Mouse (Mus musculus) right cerebral cortex, postnatal 4 days (tissue): ENCODE measurements around the gene Aldh18a1.
"Not testable (repeated sequence)": the region's sequence is repeated elsewhere in the genome, so short reads cannot be mapped to it uniquely, and the experiment has no call there.

Experiments
- DNase-seq: peaks from one replicate; pipeline ENCODE4 v3.0.0-alpha.2; 2022

The Aldh18a1 gene

DNA sequence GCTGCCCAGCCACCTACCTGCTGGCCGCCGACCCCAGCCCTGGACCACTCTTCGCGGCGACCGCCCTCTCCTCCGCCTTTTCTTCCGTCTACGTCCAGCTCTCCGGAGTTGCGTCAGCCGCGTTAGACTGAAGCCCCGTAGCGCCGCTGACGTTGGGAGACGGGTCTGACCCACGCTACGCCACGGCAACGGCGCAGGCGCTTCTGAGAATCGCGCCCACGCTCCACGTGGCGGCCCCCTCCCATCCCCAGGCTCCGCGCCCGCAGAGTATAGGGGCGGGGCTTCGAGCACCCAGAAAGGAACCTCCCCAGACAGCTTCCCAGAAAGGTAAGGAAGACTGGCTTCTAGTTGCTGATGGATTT is at the start of gene Aldh18a1:
Gene Aldh18a1, minus strand, starts transcription at position 171 of the 362 bp plus-strand sequence.
- DNase-seq: peak; percentile 97

DNA sequence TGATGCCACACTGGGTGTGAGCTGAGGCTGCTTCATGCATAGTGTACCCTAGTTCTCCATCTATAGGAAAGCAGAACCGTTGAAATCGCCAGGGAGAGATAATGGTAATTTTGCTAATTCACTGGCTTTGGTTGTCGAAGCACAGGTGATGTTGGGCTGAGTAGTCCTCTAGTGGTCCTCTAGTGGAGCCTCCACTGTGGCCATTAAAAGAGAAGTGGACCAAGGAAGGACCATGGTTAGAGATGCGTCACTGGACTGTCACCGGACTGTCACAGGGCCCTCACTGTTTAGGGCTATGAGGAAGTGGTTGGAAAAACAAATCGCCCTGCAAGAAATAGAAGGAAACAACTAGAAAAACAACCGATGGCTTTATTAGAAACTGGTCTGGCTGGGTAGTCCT is 49.3 kb upstream of the Aldh18a1 start:
- no peak for DNase-seq

DNA sequence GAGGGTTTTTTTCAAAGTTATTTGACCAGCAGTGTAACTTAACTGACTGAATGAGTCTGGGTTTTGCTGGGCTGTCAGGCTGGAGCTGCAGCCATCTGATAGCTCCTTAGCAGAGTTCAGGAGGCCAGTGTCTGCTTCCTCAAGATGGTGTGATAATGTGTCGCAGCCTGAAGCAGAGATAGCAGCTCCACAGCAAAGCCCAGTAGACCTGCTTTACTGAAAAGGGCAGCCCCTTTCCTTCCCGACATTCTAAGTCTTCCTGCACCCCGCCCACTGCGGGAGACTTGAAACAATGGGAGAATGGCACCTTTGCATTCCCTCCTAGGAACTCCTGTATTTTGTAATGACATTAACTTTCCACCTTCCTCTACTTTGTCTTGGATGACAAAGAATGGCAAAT is 48.8 kb upstream of the Aldh18a1 start:
- no peak for DNase-seq

DNA sequence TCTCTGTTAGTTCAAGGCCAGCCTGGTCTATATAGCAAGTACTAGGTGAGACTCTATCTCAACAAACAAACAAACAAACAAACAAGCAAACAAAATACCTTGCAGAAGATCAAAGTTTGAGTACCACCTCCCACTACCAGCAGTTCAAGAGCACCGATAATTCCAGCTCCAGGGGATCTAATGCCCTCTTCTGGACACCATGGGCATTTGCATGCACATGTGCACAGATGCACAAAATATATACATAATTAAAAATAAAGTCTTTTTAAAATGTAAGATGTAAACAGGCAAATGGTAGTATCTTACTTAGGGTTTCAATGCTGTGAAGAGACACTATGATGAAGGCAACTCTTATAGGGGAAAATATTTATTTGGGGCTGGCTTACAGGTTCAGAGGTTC is 44.9 kb upstream of the Aldh18a1 start:
- no peak for DNase-seq

DNA sequence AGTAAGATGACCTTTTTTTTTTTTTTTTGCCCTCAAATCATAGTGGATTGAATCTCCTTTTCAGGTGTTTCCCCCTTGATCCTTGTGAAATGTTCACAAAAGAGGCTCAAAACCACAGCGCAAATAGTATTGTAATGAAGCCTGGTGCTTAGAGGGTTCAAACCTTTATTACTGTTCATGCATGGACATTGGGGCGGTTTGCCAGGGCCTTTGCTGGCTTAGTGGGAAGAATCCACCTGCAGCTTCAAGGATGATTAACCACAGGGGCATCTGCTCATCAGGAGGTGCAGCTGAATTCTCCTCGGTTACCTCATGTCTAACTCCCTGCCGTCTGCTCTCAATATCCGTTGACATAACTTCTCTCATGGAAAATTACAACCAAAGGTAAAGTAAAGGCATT is 44.4 kb upstream of the Aldh18a1 start:
- no peak for DNase-seq

DNA sequence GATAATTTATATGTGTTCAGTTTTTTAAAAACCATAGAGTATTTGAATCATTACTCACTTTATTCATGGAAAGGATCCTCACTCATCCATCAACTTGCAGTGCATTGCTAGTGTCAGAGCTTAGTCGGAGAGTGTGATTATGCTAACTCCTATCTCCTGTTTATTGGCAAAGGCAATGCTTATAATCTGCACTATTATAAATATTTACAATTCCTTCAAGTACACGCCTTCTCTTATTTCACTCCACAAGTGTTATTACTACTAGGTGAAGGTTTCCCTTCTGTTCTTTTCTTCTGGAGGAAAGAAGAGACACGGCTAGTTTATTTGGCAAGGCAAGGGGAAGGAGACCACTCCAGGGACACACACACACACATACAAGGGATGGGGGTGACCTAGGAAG is 43.9 kb upstream of the Aldh18a1 start:
- DNase-seq: no peak

DNA sequence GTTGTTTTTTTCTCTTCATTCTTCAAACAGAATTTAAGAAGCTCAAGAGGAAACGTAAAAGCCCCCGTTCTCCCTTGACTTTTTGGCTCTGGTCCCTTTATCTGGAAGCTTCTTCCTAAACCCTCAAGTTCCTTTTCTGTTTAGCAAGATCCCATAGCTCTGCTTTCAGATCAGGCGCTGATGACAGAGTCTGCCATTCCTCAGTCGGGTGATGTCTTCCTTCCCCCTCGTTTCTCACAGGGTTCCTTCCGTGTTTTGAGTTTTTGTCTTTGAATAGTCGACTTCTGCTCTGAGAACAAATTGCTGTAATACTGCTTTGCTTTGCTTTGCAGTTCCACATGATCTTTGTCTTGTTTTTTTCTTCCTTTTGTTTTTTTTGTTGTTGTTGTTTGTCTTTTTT is 42.3 kb upstream of the Aldh18a1 start:
- DNase-seq: no peak

DNA sequence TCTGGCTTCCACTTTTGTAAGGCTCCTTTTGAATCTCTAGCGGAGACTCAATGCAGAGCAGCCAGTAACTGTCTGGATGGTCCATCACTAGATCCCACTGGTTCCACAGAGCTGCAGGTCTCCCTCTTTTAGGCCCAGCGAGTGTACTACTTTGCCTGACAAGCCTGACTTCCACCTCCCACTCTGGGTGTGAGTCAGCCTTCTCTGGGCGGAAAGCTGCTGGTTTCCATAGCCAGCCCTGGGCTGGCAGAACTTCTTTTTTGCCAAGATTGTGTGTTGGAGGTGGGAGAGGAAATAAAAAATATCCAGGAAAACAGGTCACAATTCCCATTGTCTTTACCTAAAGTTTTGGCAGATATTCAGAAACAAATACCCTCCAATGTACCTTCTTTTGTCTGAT is 41.8 kb upstream of the Aldh18a1 start:
- DNase-seq: no peak

DNA sequence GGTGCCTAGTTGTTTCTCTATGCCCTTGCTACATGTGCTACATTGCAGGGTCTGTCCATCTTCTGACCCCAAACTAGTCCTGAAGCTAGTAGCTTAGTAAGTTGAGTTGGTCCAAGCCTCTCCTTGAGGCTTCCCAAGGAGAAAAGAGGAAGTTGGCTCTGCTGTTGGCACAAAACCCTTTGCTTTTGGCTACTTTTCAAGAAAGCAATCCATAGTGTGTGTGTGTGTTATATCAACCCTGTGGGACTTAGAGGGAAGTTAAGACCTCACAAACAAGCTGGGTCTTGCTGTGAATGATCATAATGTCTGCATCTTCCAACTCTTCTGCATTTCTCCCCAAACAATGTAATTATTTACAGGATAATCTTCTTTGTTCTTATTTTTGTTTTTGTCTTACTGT is 40.7 kb upstream of the Aldh18a1 start:
- DNase-seq: no peak

DNA sequence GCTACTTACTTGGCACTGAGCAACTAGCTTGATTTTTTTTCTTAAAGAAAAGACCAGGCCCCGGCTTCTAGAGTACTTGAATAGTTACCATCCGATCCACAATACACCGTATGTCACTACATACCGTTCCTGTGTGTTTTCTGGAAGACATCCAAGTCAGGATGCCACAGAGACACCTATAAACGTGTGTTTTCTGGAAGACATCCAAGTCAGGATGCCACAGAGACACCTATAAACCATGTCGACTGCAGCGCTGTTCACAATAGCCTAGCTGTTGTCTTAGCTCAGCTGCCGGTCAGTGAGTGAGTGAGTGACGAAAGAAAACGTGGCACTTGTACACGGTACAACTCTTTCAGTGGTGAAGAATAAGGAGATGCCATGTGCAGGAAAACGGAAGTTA is 37.7 kb upstream of the Aldh18a1 start:
- no peak for DNase-seq

DNA sequence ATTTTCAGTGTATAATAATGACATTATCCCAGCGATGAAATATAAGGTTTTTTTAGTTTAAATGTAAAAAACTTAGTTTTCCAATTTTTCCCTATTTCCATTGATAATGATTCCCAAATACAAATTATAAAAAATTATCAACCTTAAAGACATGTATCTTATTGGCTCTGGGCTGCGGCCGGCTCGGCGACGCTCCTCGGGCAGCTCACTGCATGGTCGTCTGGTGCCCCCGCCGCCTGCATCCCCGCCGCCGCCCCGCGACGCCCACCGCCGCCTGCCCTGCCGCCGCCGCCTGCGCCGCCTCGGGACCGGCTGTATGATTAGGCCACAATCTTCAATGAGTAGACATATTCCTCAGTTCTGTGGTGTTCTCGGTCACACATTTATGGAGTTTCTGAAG is 33.4 kb upstream of the Aldh18a1 start:
- DNase-seq: not testable (repeated sequence)

DNA sequence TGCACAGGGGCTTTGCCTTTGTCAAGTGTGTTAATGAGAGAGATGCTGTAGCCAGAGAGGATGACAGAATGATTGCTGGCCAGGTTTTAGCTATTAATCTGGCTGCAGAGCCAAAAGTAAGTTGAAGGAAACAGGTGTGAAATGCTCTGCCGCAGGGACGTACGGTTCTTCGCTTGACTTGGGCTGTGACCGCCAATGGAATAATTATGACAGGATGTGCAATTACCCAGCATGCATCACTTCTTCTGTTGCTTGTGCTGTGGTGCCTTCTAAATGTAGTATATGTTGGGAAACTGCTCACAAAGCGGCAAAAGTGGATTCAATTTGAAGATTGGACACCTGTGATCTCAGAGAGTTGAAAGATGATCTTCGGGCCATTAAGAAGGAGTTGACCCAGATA is 27.8 kb upstream of the Aldh18a1 start:
- no peak for DNase-seq

DNA sequence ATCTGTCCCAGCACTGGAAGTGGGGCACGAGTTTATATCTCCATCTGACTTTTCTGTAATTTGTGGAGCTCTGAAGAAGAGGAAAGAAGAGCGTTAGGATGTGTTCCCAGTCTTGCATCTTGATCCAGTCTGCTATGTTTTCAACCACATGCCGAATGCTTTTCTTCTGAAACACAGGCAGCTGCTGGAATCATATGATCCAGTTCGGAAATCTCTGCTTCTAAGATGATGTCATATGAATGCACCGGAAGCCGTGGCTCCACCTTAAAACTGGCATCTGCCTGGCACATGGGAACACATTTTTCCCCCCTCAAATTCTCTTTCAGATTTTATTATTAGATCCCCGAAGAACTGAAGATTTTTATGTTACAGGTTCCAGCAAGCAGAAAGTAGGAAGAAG is 26.5 kb upstream of the Aldh18a1 start:
- DNase-seq: no peak

DNA sequence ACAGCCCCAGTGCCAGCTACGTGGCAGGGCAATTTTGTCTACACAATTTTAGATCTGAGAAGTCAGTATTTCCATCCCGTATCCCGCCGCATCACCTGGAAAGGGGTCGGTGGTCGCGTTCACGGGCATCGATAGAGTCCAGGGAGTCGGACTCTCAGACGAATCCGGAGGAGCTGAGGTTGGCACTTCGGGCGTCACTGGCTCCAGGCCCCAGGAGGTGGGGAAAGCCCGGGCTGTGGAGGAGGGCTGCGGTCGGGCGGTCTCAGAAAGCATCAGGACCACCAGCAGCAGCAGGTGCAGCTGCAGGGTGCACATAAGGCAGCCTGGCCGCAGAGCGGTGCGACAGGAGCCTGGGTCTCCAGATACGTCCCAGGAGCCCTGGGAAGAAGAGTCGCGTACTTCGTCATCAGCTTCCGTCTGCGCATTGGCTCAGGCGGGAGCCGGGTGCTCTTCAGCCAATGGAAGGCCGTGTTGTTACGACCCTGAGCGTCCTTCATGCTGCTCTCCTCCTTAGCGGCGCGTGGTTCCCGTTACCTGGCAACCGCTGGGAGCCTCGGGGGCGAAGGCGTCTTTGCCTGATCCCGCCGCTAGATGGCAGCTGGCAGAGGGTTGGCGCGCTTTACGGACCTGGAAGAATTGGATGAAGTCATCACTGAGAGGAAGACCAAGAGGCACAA is 23.7 kb upstream of the Aldh18a1 start, which contains the start of the genes Tctn3 and Entpd1:
Gene Tctn3, minus strand, starts transcription at position 404 of the 677 bp plus-strand sequence.
Gene Entpd1, plus strand, starts transcription at position 537 of the 677 bp plus-strand sequence.
- DNase-seq: peak; percentile 95

DNA sequence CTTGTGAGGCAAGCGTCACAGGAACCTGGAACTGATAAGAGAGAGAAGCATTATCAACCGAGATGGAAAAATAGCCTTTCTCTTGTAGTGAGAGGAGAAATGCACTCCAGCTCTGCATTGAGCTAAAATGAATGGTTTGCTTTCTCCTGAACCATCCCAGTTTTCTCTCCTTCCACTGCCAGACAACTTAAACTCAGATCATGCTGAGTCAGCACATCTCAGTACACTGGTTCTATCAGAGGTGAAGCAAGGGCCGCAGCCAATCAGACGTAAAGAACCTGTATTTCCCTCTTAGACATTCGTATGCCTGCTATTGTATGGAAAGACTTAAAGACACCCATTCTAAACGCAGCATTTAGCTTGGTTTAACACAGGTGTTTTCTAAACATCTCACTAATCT is 19.4 kb upstream of the Aldh18a1 start:
- DNase-seq: no peak

DNA sequence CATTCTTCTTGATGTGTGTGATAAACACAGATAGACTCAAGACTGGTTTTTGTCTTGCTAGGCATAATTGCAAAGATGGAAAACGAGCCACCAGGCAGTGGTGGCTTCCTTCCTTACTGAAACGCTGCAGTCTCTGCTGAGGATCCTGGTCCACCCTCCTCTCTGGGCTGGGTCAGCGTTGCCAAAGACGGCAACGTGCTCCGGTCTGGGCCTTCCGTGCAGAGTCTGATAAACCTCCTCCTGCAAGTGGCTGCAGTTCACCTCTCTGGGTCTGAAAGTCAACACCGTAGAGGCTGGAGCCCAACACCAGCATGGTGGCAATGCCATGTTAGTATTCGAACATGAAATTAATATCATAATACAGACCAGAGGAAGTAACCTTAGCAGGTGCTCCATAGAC is 16.9 kb upstream of the Aldh18a1 start:
- no peak for DNase-seq

DNA sequence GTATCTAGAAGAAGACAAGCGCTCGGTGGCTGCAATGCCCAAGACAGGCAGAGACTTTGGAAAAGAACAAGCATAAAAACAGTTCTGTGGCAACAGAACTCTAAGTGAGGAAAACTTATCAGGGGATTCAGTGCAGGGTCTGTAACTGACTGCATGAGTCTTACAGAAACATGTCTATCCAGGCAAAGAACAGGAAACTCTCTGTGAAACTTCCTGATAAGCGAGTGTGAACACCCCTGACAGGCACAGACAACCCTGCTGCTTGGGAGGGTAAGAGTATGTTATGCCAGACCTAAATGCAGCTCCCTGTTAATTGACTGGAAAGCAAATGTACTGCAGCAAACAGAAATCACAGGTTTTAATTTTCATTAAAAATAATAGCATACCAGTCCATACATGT is 13.6 kb upstream of the Aldh18a1 start:
- DNase-seq: no peak

DNA sequence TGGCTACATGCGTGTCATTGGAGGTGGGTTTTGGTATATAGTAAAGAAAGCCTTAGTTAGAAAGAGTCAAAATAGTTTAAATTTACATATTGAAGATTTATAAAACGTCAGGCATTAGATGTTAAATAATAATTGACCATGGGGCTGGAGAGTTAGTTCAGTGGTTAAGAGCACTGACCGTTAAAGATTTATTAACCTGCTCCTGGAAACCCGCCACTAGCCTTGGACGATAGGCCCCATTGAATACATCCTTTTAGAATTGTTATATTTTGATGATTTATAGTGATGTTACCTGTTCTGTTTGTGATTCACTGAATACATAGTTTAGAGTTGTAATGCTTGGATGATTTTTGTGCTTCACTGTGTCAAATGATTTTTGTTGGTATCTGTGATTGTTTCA is 12.6 kb upstream of the Aldh18a1 start:
- DNase-seq: not testable (repeated sequence)

DNA sequence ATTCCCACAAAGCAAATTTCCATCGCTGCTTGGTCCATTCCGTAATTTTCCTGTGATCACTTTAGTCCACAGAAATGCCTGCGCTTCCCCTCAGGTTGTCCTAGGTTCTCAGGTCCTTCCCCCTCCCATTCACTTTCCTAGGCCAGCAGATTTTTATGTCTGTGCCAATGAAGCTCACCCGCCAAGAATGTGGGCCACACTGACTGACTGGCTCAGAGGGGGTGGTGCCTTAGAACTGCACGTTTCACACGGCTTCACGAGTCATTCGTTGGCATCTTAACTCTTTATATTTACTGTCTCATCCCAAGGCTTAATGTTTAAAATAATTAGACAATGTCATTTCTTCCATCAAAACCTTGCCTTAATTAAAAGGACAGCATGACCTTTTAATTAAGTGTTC is 7.6 kb upstream of the Aldh18a1 start:
- DNase-seq: no peak

DNA sequence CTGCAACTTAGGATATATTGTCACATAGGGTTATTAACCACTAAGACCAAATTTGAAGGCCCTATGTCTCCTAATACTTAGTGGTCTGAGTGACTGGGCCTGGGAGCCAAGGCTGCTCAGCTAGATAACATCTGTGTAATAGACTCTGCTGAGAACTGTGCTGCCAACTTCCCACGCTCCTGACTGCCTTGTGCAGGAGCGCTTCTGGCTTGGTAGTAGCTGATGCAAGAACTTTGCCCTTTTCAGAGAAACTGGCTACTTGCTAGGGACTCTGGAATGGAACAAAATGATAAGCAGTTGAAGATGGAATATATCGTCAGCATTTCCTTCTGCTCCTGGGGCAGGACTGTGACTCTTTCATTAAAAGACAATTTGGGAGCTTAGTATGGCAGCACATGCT is 7.0 kb upstream of the Aldh18a1 start:
- DNase-seq: no peak

DNA sequence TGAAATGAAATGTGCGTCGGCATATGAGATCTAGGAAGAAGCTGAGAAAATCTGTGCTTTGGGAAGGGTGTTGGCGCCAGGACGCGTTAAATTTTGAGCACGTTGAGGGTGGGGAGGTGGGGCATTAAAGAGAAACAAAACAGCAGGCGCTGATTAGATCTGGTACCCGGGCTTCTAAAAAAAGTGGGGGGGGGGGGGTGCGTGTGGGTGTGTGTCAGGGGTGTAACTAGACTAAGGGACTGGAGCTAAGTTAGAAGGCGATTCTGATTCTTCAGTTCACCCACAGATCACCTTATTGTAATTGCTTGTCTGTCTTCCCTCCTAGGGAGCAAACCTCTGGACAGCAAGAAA is 1.2 kb upstream of the Aldh18a1 start:
- no peak for DNase-seq

DNA sequence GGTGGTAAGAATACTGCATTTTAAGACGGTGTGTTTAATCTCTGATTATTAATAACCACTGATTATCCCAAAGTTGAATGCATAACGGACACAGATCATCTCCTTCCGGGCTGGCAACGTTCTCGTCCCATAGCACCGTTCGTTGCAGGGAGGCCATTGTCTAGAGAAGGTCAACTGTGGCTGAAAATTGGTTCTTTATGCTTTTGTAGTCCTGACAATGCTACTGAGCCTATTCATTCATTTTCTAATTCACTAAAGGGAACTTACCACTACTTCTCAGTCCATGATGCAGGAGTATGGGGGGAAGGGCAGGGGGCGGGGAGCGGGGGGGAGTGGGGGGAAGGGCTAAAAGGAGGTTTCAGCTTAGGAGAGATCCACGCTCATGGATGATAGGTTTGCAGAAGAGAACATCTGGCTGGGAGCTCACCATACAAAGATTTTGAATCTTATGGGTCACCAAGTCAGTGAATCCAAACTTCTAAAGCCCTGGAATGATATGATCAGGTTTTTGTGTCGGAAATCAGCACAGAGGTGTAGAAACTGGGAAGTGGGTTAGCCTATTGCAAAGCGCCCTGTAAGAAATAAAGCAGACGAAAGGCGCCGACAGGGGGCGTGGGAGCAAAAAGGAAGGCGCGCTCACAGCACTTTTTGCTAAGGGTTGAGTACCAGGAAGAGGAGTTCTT is 725 bp upstream of the Aldh18a1 start:
- peak; percentile 96 for DNase-seq

DNA sequence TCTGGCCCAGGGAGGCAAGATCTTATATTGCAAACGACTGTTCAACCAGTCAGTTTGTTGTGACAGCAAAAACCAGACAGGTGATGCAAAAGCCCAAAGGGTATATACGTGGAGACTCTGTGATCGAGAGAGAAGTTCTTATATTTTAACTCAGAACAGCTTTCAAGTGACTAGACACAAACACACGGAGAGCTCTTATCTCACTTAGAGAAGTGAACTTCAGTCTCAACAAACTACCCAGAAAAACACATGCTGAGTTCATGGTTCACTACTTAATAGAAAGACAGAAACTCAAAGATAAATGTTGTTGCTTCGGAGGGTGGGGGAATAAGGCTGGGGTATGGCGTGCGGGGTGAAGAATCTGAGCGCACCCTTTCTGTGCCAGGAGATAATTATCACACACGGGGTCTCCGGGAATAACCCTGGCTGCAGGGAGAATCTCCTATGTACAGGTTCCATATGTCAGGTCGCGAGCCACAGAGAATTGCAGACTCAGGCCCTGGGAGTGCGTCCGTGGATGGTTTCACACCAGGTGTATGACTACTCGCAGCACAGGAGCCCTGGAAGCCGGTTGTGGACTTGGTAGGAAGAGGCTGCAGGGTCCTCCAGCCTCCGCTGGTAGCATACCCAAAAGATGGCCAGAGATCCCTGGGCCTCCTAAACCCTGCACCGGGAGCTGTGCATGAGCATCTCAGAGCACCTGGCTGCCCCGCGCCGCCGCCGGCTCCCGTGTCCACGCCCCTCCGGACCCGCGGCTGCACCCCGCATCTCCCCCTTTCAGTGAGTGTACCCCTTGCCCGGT is 571 bp downstream of the Aldh18a1 start:
- no peak for DNase-seq

DNA sequence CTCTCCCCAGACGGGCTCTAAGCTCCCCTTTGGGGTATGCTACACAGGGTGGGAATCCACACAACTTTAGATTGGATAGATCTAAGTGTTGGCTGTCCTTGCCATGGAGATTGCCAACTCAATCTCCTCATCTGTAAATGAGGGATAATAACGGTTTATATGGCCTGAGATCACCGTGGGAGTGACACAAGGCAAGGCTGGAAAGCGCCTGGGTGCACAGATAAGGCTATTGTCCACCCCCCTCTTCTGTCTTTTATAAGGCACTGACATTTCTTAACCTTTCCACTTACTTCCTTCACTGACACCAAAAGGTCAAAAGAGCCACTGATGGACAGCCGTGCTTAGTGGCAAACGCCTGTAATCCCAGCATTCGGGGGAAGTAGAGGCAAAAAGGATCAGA is 1.4 kb downstream of the Aldh18a1 start:
- no peak for DNase-seq
